Mouse (Mus musculus): ENCODE measurements around the gene Zmat3. TPM values are rescaled to one million over a fixed set of nuclear protein-coding genes. Genes with fewer than 3 reads are reported as not detected.

The Zmat3 gene
- polyA plus RNA-seq (2012; rRNA removed) (12.6 and 15.1 TPM in 2 replicates), polyA plus RNA-seq (2014; fragmentation: Nextera tagmentation; extraction: Ambion mirVana) (7.1 and 7.7 TPM in 2 replicates)

- peak; percentile 62 for DNase-seq (ENCODE audit: low spot score)
- WGBS = 3% methylated on average over 28 of the region's 48 CpGs
These were observed at the start of gene Zmat3 for GRCm38 (mm10) chr3:32365546-32366245. Gene Zmat3 (minus strand): TSS chr3:32366014.

GRCm38 (mm10) chr3:32414381-32414780 lies 48.6 kb upstream of the Zmat3 start:
- no peak for DNase-seq (ENCODE audit: low spot score)
- H3K4me3 ChIP-seq (replicated peaks; ENCODE audit: low read length) = no peak overlapping the region
- peaks cover 14% of the 10 kb centered on the region for H3K4me1 ChIP-seq (ENCODE audit: control insufficient read depth, insufficient read depth, low read length)
- TF ChIP-seq POLR2A (IDR thresholded peaks at IDR 0.05; ENCODE audit: borderline replicate concordance, extremely low read depth, insufficient read depth, insufficient read length) = no peak
- H3K36me3 ChIP-seq (ENCODE audit: control insufficient read depth, insufficient read depth, low read length) = no peaks in the 10 kb centered on the region
- ATAC-seq (ENCODE audit: low FRiP score, low read depth) = no peak
- 32% methylated on average over 4 of the region's 4 CpGs for WGBS
- no peak overlapping the region for H3K27ac ChIP-seq (replicated peaks; ENCODE audit: low read depth, low read length)
- H3K4me2 ChIP-seq (replicated peaks; ENCODE audit: low read depth, low read length, severe bottlenecking) = no peak overlapping the region
- H3K9ac ChIP-seq (ENCODE audit: low read depth, low read length, severe bottlenecking) = no peak overlapping the region
- no peaks in the 10 kb centered on the region for H3K27me3 ChIP-seq (ENCODE audit: control insufficient read depth, insufficient read depth, low read length)
- no peaks in the 10 kb centered on the region for H3K9me3 ChIP-seq (ENCODE audit: control insufficient read depth, low read length)

More at GRCm38 (mm10) chr3:32365546-32366245, at the start of gene Zmat3:
- TF ChIP-seq POLR2A (IDR thresholded peaks at IDR 0.05; ENCODE audit: borderline replicate concordance, extremely low read depth, insufficient read depth, insufficient read length) = no peak
- ATAC-seq (ENCODE audit: low FRiP score, low read depth) = peak; percentile 73
- H3K36me3 ChIP-seq (ENCODE audit: control insufficient read depth, insufficient read depth, low read length) = no peaks in the 10 kb centered on the region
- H3K9me3 ChIP-seq (ENCODE audit: control insufficient read depth, low read length) = no peaks in the 10 kb centered on the region
- no peaks in the 10 kb centered on the region for H3K27me3 ChIP-seq (ENCODE audit: control insufficient read depth, insufficient read depth, low read length)
- H3K4me3 ChIP-seq (replicated peaks; ENCODE audit: low read length) = peak within 1 kb of the TSS; percentile 84
- H3K4me2 ChIP-seq (replicated peaks; ENCODE audit: low read depth, low read length, severe bottlenecking) = peak within 1 kb of the TSS; percentile 70
- H3K4me1 ChIP-seq (ENCODE audit: control insufficient read depth, insufficient read depth, low read length) = 0 out of 2 replicates have a peak, but pooled peaks cover 5% of the 10 kb centered on the region
- H3K27ac ChIP-seq (replicated peaks; ENCODE audit: low read depth, low read length) = peak within 1 kb of the TSS; percentile 46; the same call in 1 of the 2 replicates
- H3K9ac ChIP-seq (ENCODE audit: low read depth, low read length, severe bottlenecking) = peak within 1 kb of the TSS; percentile 85

- no peak overlapping the region for H3K27ac ChIP-seq (replicated peaks; ENCODE audit: low read depth, low read length)
- DNase-seq (ENCODE audit: low spot score) (no peak), ATAC-seq (ENCODE audit: low FRiP score, low read depth) (no peak)
- no peak for TF ChIP-seq POLR2A (IDR thresholded peaks at IDR 0.05; ENCODE audit: borderline replicate concordance, extremely low read depth, insufficient read depth, insufficient read length)
- no peaks in the 10 kb centered on the region for H3K9me3 ChIP-seq (ENCODE audit: control insufficient read depth, low read length)
- H3K4me2 ChIP-seq (replicated peaks; ENCODE audit: low read depth, low read length, severe bottlenecking) = no peak overlapping the region
- no peak overlapping the region for H3K9ac ChIP-seq (ENCODE audit: low read depth, low read length, severe bottlenecking)
- WGBS = 62% methylated on average over 7 of the region's 7 CpGs
- peaks cover 14% of the 10 kb centered on the region for H3K4me1 ChIP-seq (ENCODE audit: control insufficient read depth, insufficient read depth, low read length)
- H3K4me3 ChIP-seq (replicated peaks; ENCODE audit: low read length) = no peak overlapping the region
- no peaks in the 10 kb centered on the region for H3K36me3 ChIP-seq (ENCODE audit: control insufficient read depth, insufficient read depth, low read length)
- no peaks in the 10 kb centered on the region for H3K27me3 ChIP-seq (ENCODE audit: control insufficient read depth, insufficient read depth, low read length)
These were observed 46.8 kb upstream of the Zmat3 start for GRCm38 (mm10) chr3:32412502-32413044.

- H3K27ac ChIP-seq (replicated peaks; ENCODE audit: low read depth, low read length) = no peak overlapping the region
- no peak overlapping the region for H3K9ac ChIP-seq (ENCODE audit: low read depth, low read length, severe bottlenecking)
- no peaks in the 10 kb centered on the region for H3K9me3 ChIP-seq (ENCODE audit: control insufficient read depth, low read length)
- no peak for TF ChIP-seq POLR2A (IDR thresholded peaks at IDR 0.05; ENCODE audit: borderline replicate concordance, extremely low read depth, insufficient read depth, insufficient read length)
- DNase-seq (ENCODE audit: low spot score) (no peak), ATAC-seq (ENCODE audit: low FRiP score, low read depth) (no peak)
- no peaks in the 10 kb centered on the region for H3K36me3 ChIP-seq (ENCODE audit: control insufficient read depth, insufficient read depth, low read length)
- no peak overlapping the region for H3K4me2 ChIP-seq (replicated peaks; ENCODE audit: low read depth, low read length, severe bottlenecking)
- WGBS = 93% methylated on average over 3 of the region's 3 CpGs
- no peaks in the 10 kb centered on the region for H3K27me3 ChIP-seq (ENCODE audit: control insufficient read depth, insufficient read depth, low read length)
- no peak overlapping the region for H3K4me3 ChIP-seq (replicated peaks; ENCODE audit: low read length)
- H3K4me1 ChIP-seq (ENCODE audit: control insufficient read depth, insufficient read depth, low read length) = peaks cover 8% of the 10 kb centered on the region
These were observed 43.0 kb upstream of the Zmat3 start for GRCm38 (mm10) chr3:32408811-32409273.

- Histone ChIP-seq H3K36me3 (ENCODE audit: control insufficient read depth, insufficient read depth, low read length) (no peaks in the 10 kb centered on the region), H3K4me2 (replicated peaks; ENCODE audit: low read depth, low read length, severe bottlenecking) (no peak overlapping the region), H3K9me3 (ENCODE audit: control insufficient read depth, low read length) (no peaks in the 10 kb centered on the region), H3K27me3 (ENCODE audit: control insufficient read depth, insufficient read depth, low read length) (no peaks in the 10 kb centered on the region), H3K27ac (replicated peaks; ENCODE audit: low read depth, low read length) (no peak overlapping the region), H3K4me1 (ENCODE audit: control insufficient read depth, insufficient read depth, low read length) (peaks cover 6% of the 10 kb centered on the region), H3K9ac (ENCODE audit: low read depth, low read length, severe bottlenecking) (no peak overlapping the region), H3K4me3 (replicated peaks; ENCODE audit: low read length) (no peak overlapping the region)
- 78% methylated on average over 6 of the region's 6 CpGs for WGBS
- ATAC-seq (ENCODE audit: low FRiP score, low read depth) (no peak), DNase-seq (ENCODE audit: low spot score) (no peak)
- no peak for TF ChIP-seq POLR2A (IDR thresholded peaks at IDR 0.05; ENCODE audit: borderline replicate concordance, extremely low read depth, insufficient read depth, insufficient read length)
These were observed 41.0 kb upstream of the Zmat3 start for GRCm38 (mm10) chr3:32406804-32407203.

All from limb, embryonic 14.5 days (tissue).